Comparison of ENCODE assay signal across 8 mouse cellular contexts in the genomic region with DNA sequence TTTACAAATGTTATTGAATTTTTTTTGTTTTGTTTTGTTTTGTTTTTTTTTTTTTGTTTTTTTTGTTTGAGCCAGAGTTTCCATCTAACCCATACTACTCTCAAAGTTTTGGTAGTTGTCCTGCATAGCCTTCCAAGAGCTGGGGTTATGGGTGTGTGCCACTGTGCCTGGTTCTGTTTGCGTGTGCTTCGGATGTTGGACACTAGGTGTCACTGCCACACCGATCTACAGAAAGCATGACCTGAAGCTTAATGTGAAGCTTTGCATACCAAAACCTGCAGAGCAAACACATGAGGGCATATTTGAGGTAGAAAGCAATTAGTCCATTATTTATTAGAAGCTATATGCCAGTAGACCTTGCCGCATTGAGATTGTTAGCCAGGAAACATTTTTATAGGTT. TPM values are rescaled to one million over a fixed set of nuclear protein-coding genes. Genes with fewer than 3 reads are reported as not detected.
A peak's percentile ranks its signal among the peaks of the same experiment; 100 is the strongest.
DNase-seq lines count a peak whose midpoint lies in the region; ATAC-seq lines count a peak whose summit lies in the region.

No protein-coding gene starts in this region.

- DNase-seq in 3134 (ENCODE audit: extremely low read depth, insufficient read length, low spot score) (peak; percentile 36), MN1 (ENCODE audit: low spot score) (peak; percentile 72)
- DNase-seq in cerebellum, adult 9-10 months: peak; percentile 73
- DNase-seq in frontal cortex, postnatal 14 days (ENCODE audit: low spot score in 2 of 2): peak; percentile 39 to 62
- peak; percentile 74 for DNase-seq in thymus, postnatal 0 days (ENCODE audit: low spot score)

- H3K4me3 ChIP-seq in limb, embryonic 12.5 days (replicated peaks): no peak overlapping the region
- H3K4me3 ChIP-seq in neural tube, embryonic 13.5 days: no peak overlapping the region

- 6% methylated on average over 4 of the region's 4 CpGs for WGBS in limb, embryonic 12.5 days
- WGBS in neural tube, embryonic 13.5 days: 14% methylated on average over 4 of the region's 4 CpGs

- H3K4me1 ChIP-seq in limb, embryonic 12.5 days (replicated peaks): no peaks in the 10 kb centered on the region
- H3K4me1 ChIP-seq in neural tube, embryonic 13.5 days (replicated peaks): no peaks in the 10 kb centered on the region

- peaks cover 3% of the 10 kb centered on the region; the same call in 1 of the 2 replicates for H3K36me3 ChIP-seq in limb, embryonic 12.5 days
- H3K36me3 ChIP-seq in neural tube, embryonic 13.5 days: no peaks in the 10 kb centered on the region

- no peak overlapping the region for H3K9ac ChIP-seq in limb, embryonic 12.5 days (replicated peaks)
- no peak overlapping the region for H3K9ac ChIP-seq in neural tube, embryonic 13.5 days

- H3K27me3 ChIP-seq in limb, embryonic 12.5 days: no peaks in the 10 kb centered on the region
- H3K27me3 ChIP-seq in neural tube, embryonic 13.5 days: no peaks in the 10 kb centered on the region

- H3K4me2 ChIP-seq in limb, embryonic 12.5 days: no peak overlapping the region
- no peak overlapping the region for H3K4me2 ChIP-seq in neural tube, embryonic 13.5 days

- no peaks in the 10 kb centered on the region for H3K9me3 ChIP-seq in limb, embryonic 12.5 days
- no peaks in the 10 kb centered on the region for H3K9me3 ChIP-seq in neural tube, embryonic 13.5 days

- peak; percentile 54 for ATAC-seq in inflammation-experienced regulatory T-cells, adult 6 months
- ATAC-seq in limb, embryonic 12.5 days (ENCODE audit: insufficient number of reproducible peaks, insufficient read depth, low FRiP score, low TSS enrichment, low read depth): 0 out of 2 replicates have a peak, but pooled peaks have one; percentile 71
- 0 out of 2 replicates have a peak, but pooled peaks have one; percentile 53 for ATAC-seq in neural tube, embryonic 13.5 days (ENCODE audit: low read depth)

- no peak overlapping the region for H3K27ac ChIP-seq in limb, embryonic 12.5 days
- no peak overlapping the region for H3K27ac ChIP-seq in neural tube, embryonic 13.5 days (replicated peaks)

RNA-seq across cellular contexts. Expression of a gene that starts 29.1 kb away (rescaled TPM):
- polyA plus RNA-seq in inflammation-experienced regulatory T-cells, adult 6 months (2017; shearing (Covaris generic)): 10 to 100 TPM; 25.6 to 48.7 (median 33.9) TPM
- polyA plus RNA-seq in limb, embryonic 12.5 days (2016; fragmentation: Nextera tagmentation; extraction: Ambion mirVana): 29.7 and 33.5 TPM in 2 replicates
- polyA plus RNA-seq in neural tube, embryonic 13.5 days (2015; fragmentation: Nextera tagmentation; extraction: Ambion mirVana): 37.7 and 37.8 TPM in 2 replicates
- polyA plus RNA-seq in thymus, postnatal 0 days (2015; fragmentation: Nextera tagmentation; extraction: Ambion mirVana): 22.6 and 23.8 TPM in 2 replicates
